Mouse (Mus musculus) kidney, postnatal 0 days (tissue): ENCODE results near the gene Rbm33. TPM values are rescaled to one million over a fixed set of nuclear protein-coding genes. Genes with fewer than 3 reads are reported as not detected.

Experiments
- ATAC-seq: fragments of 200-750 bp; cut with Nextera tagmentation; replicated peaks from 2 replicates; pipeline ENCODE4 v1.8.0; 2017; ENCODE audit warnings: low read depth, moderate number of reproducible peaks, moderate TSS enrichment, moderate library complexity; ENCODE audit not compliant: low FRiP score
- DNase-seq: peaks from one replicate; pipeline ENCODE4 v3.0.0-alpha.2; 2016; ENCODE audit warnings: low spot score
- H3K27ac ChIP-seq: fragments of 300-500 bp; sonication (generic); 2 replicates; pipeline ENCODE4 v1.5.1; 2014; ENCODE audit warnings: mild to moderate bottlenecking
- H3K27me3 ChIP-seq: fragments of 300-500 bp; sonication (generic); 2 replicates; pipeline ENCODE4 v1.6.1; 2014; ENCODE audit warnings: low read length, mixed read lengths; ENCODE audit not compliant: insufficient read depth
- H3K36me3 ChIP-seq: fragments of 300-500 bp; sonication (generic); 2 replicates; pipeline ENCODE4 v1.6.1; 2014; ENCODE audit warnings: low read length, mixed read lengths; ENCODE audit not compliant: insufficient read depth
- H3K4me1 ChIP-seq: fragments of 300-500 bp; sonication (generic); replicated peaks from 2 replicates; pipeline ENCODE4 v1.6.1; 2014; ENCODE audit warnings: antibody characterized with exemption, low read length, mixed read lengths; ENCODE audit not compliant: insufficient read depth
- H3K4me2 ChIP-seq: fragments of 300-500 bp; sonication (generic); 2 replicates; pipeline ENCODE4 v1.6.1; 2014; ENCODE audit warnings: mild to moderate bottlenecking, low read length, moderate library complexity, mixed read lengths
- H3K4me3 ChIP-seq: fragments of 300-500 bp; sonication (generic); replicated peaks from 2 replicates; pipeline ENCODE4 v1.5.1; 2014; ENCODE audit warnings: low read depth, low read length
- H3K9ac ChIP-seq: fragments of 300-500 bp; sonication (generic); 2 replicates; pipeline ENCODE4 v1.6.1; 2014; ENCODE audit warnings: low read depth, low read length
- H3K9me3 ChIP-seq: fragments of 300-500 bp; sonication (generic); replicated peaks from 2 replicates; pipeline ENCODE4 v1.6.1; 2016; ENCODE audit warnings: low read length, inconsistent platforms, mixed read lengths
- CTCF ChIP-seq: IDR thresholded peaks from 2 replicates; pipeline ENCODE4 v1.5.1; 2016; ENCODE audit warnings: antibody characterized with exemption, low read depth, mild to moderate bottlenecking, moderate library complexity
- WGBS: fragments of 180-500 bp; shearing (Covaris S2); extraction: QIAGEN DNeasy Blood & Tissue Kit; methylation state at CpG from one replicate; pipeline ENCODE4 v1.1.7; 2014; 5-methylcytosine and 5-hydroxymethylcytosine counted together
- polyA plus RNA-seq: library from polyadenylated mRNA; unstranded; fragments of >200 nt; fragmentation: Nextera tagmentation; extraction: Ambion mirVana; gene quantifications from 2 replicates; pipeline ENCODE4 v1.2.1, GENCODE M21; 2015

The Rbm33 gene
- polyA plus RNA-seq, 1 experiment from 2014 or later, result 8.1 TPM

DNA sequence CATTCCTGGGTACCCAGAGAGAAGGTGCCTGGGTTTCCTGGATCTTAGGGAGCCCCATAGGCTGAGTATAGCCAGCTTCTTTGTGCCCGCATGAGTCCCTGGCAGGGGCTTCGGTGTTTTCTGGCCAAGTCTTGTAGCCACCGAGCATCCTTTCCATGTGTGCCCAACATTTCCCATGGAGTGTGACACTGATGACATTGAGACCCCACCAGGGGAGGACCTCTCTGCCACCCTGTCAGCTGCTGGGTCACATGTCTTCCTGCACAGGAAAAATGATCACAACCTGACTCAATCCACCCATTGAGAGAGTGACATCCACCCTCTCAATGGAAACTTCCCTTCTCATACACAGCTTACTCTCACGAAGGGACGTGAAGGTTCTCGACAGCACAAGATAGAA lies 137.6 kb downstream of the Rbm33 start:
- DNase-seq (no peak), ATAC-seq (no peak)
- H3K27me3 ChIP-seq, result peaks cover 32% of the 10 kb centered on the region
- no peak overlapping the region for H3K4me3 ChIP-seq
- peaks cover 7% of the 10 kb centered on the region for H3K4me1 ChIP-seq
- WGBS, result 85% methylated on average over 6 of the region's 6 CpGs
- no peaks in the 10 kb centered on the region for H3K9me3 ChIP-seq
- no peak overlapping the region for H3K27ac ChIP-seq
- H3K9ac ChIP-seq, result no peak overlapping the region
- no peak for TF ChIP-seq CTCF
- no peak overlapping the region for H3K4me2 ChIP-seq
- H3K36me3 ChIP-seq, result no peaks in the 10 kb centered on the region

GRCm38 (mm10) chr5:28455721-28456120 lies 138.8 kb downstream of the Rbm33 start:
- Histone ChIP-seq H3K4me1 (peaks cover 7% of the 10 kb centered on the region), H3K36me3 (no peaks in the 10 kb centered on the region), H3K9me3 (no peaks in the 10 kb centered on the region), H3K27me3 (peaks cover 43% of the 10 kb centered on the region), H3K9ac (no peak overlapping the region), H3K27ac (no peak overlapping the region), H3K4me2 (no peak overlapping the region), H3K4me3 (no peak overlapping the region)
- ATAC-seq, result no peak
- TF ChIP-seq CTCF, result no peak
- WGBS, result 91% methylated on average over 5 of the region's 5 CpGs
- DNase-seq, result no peak

DNA sequence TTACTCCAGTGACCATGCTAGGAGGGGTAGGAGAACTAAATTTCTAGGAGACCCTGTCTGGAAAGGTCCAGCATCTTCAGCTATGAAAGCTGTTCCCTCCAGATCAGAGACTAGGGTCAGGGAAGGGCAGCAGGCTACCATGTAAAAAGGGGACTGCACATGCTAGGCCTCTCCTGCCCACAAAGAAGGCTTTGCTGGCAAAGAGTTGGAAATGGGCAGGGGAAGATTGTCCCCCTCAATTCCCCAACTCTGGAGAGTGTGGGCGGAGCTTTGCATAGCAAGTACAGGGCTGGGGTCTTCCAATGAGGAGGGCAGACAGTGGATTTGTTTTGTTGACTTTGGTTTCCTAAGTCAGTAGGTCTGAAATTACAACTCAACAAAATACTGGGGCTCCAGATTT lies 139.4 kb downstream of the Rbm33 start:
- no peak for TF ChIP-seq CTCF
- no peak overlapping the region for H3K27ac ChIP-seq
- no peak overlapping the region for H3K4me2 ChIP-seq
- no peak for ATAC-seq
- H3K27me3 ChIP-seq, result peaks cover 50% of the 10 kb centered on the region
- peaks cover 7% of the 10 kb centered on the region for H3K4me1 ChIP-seq
- DNase-seq, result no peak
- H3K4me3 ChIP-seq, result no peak overlapping the region
- WGBS, result 88% methylated on average over 1 of the region's 1 CpGs
- H3K9ac ChIP-seq, result no peak overlapping the region
- no peaks in the 10 kb centered on the region for H3K36me3 ChIP-seq
- H3K9me3 ChIP-seq, result no peaks in the 10 kb centered on the region

DNA sequence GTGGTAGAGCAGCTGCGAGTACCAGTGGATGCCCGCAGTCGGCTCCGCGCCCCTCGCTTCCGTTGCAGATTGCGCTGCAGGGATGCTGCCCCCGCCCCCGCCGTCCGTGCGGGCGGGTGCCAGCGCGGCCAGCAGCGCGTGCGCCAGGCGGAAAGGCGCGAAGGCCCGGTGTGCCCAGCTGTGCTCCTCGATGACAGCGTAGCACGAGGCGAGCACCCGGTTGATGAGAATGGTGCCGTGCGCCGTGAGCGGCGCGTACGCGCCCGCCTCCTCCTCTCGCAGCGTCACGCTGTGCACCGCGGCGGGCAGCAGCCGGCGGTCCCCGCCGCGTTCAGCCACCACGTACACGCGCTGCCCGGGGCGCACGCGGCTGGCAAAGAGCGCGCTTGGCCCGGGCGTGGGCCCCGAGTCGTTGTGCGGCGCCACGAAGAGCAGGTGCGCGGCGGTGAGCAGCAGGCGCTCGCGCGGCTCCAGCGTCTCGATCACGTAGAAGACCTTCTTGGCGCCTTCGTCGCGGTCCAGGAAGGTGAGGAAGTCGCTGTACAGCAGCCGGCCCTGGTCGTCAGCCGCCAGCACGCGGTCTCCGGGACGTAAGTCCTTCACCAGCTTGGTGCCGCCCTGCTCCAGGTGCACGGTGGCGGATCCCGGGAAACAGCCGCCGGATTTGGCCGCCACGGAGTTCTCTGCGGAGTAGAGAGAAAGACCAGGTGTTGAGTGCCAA lies 141.2 kb downstream of the Rbm33 start:
- H3K27me3 ChIP-seq, result peaks cover 66% of the 10 kb centered on the region
- peak overlapping the region; percentile 26 for H3K4me3 ChIP-seq
- WGBS, result 2% methylated on average over 76 of the region's 95 CpGs
- ATAC-seq (no peak), DNase-seq (no peak)
- no peak for TF ChIP-seq CTCF
- H3K4me2 ChIP-seq, result peak overlapping the region; percentile 40
- H3K4me1 ChIP-seq, result peaks cover 7% of the 10 kb centered on the region
- no peak overlapping the region for H3K27ac ChIP-seq
- H3K9me3 ChIP-seq, result no peaks in the 10 kb centered on the region
- no peak overlapping the region for H3K9ac ChIP-seq
- H3K36me3 ChIP-seq, result no peaks in the 10 kb centered on the region

GRCm38 (mm10) chr5:28458821-28459240 lies 141.9 kb downstream of the Rbm33 start:
- no peak overlapping the region for H3K27ac ChIP-seq
- no peak overlapping the region for H3K9ac ChIP-seq
- no peak overlapping the region for H3K4me3 ChIP-seq
- H3K4me1 ChIP-seq, result peaks cover 7% of the 10 kb centered on the region
- no peak for ATAC-seq
- no peaks in the 10 kb centered on the region for H3K36me3 ChIP-seq
- H3K4me2 ChIP-seq, result peak overlapping the region; percentile 10
- TF ChIP-seq CTCF, result no peak
- WGBS, result under 1% methylated on average over 27 of the region's 27 CpGs
- H3K27me3 ChIP-seq, result peaks cover 72% of the 10 kb centered on the region
- DNase-seq, result no peak
- H3K9me3 ChIP-seq, result no peaks in the 10 kb centered on the region

- H3K36me3 ChIP-seq, result no peaks in the 10 kb centered on the region
- no peak for TF ChIP-seq CTCF
- H3K4me2 ChIP-seq, result no peak overlapping the region
- ATAC-seq, result no peak
- 3% methylated on average over 39 of the region's 41 CpGs for WGBS
- H3K4me1 ChIP-seq, result peaks cover 7% of the 10 kb centered on the region
- H3K9ac ChIP-seq, result no peak overlapping the region
- DNase-seq, result no peak
- no peak overlapping the region for H3K27ac ChIP-seq
- H3K27me3 ChIP-seq, result peaks cover 78% of the 10 kb centered on the region
- H3K9me3 ChIP-seq, result no peaks in the 10 kb centered on the region
- H3K4me3 ChIP-seq, result no peak overlapping the region
Measured at GRCm38 (mm10) chr5:28459456-28460225, 142.7 kb downstream of the Rbm33 start.
